Mouse (Mus musculus): ENCODE results near the gene Rbms3. TPM values are rescaled to one million over a fixed set of nuclear protein-coding genes. Genes with fewer than 3 reads are reported as not detected.

Rbms3 gene
- polyA plus RNA-seq, 1 experiment from 2014 or later, result 43.1 TPM

- H3K4me3 ChIP-seq (ENCODE audit: low read length), result no peak overlapping the region
- WGBS, result 86% methylated on average over 1 of the region's 1 CpGs
- no peak overlapping the region for H3K9ac ChIP-seq (ENCODE audit: low read depth, low read length)
- H3K4me1 ChIP-seq (ENCODE audit: control insufficient read depth, insufficient read depth, low read length), result 0 out of 2 replicates have a peak, but pooled peaks cover 6% of the 10 kb centered on the region
- no peaks in the 10 kb centered on the region for H3K36me3 ChIP-seq (ENCODE audit: control insufficient read depth, insufficient read depth, low read length)
- no peak for ATAC-seq
- H3K27ac ChIP-seq (ENCODE audit: low read length), result no peak overlapping the region
- H3K9me3 ChIP-seq (ENCODE audit: control insufficient read depth, low read length), result no peaks in the 10 kb centered on the region
- no peak overlapping the region for H3K4me2 ChIP-seq (ENCODE audit: low read depth, low read length)
- no peaks in the 10 kb centered on the region for H3K27me3 ChIP-seq (replicated peaks; ENCODE audit: control insufficient read depth, insufficient read depth, low read length)
Observed at GRCm38 (mm10) chr9:116817196-116817595, 812.5 kb downstream of the Rbms3 start.

- WGBS, result 63% methylated on average over 10 of the region's 10 CpGs
- no peak for ATAC-seq
Observed at GRCm38 (mm10) chr9:116814495-116815094, 815.1 kb downstream of the Rbms3 start.

GRCm38 (mm10) chr9:116813396-116813795 is 816.3 kb downstream of the Rbms3 start:
- Histone ChIP-seq H3K9me3 (ENCODE audit: control insufficient read depth, low read length) (no peaks in the 10 kb centered on the region), H3K4me3 (ENCODE audit: low read length) (no peak overlapping the region), H3K27me3 (replicated peaks; ENCODE audit: control insufficient read depth, insufficient read depth, low read length) (no peaks in the 10 kb centered on the region), H3K4me2 (ENCODE audit: low read depth, low read length) (no peak overlapping the region), H3K4me1 (ENCODE audit: control insufficient read depth, insufficient read depth, low read length) (0 out of 2 replicates have a peak, but pooled peaks cover 6% of the 10 kb centered on the region), H3K9ac (ENCODE audit: low read depth, low read length) (no peak overlapping the region), H3K36me3 (ENCODE audit: control insufficient read depth, insufficient read depth, low read length) (no peaks in the 10 kb centered on the region), H3K27ac (ENCODE audit: low read length) (no peak overlapping the region; the same call in 1 of the 2 replicates)
- 70% methylated on average over 2 of the region's 2 CpGs for WGBS
- no peak for ATAC-seq

More at GRCm38 (mm10) chr9:116814495-116815094, 815.1 kb downstream of the Rbms3 start:
- Histone ChIP-seq H3K9me3 (ENCODE audit: control insufficient read depth, low read length) (no peaks in the 10 kb centered on the region), H3K27me3 (replicated peaks; ENCODE audit: control insufficient read depth, insufficient read depth, low read length) (no peaks in the 10 kb centered on the region), H3K27ac (ENCODE audit: low read length) (no peak overlapping the region), H3K9ac (ENCODE audit: low read depth, low read length) (no peak overlapping the region), H3K4me1 (ENCODE audit: control insufficient read depth, insufficient read depth, low read length) (0 out of 2 replicates have a peak, but pooled peaks cover 6% of the 10 kb centered on the region), H3K4me3 (ENCODE audit: low read length) (no peak overlapping the region), H3K36me3 (ENCODE audit: control insufficient read depth, insufficient read depth, low read length) (no peaks in the 10 kb centered on the region), H3K4me2 (ENCODE audit: low read depth, low read length) (no peak overlapping the region)

- Histone ChIP-seq H3K27me3 (replicated peaks; ENCODE audit: control insufficient read depth, insufficient read depth, low read length) (no peaks in the 10 kb centered on the region), H3K9ac (ENCODE audit: low read depth, low read length) (no peak overlapping the region), H3K27ac (ENCODE audit: low read length) (no peak overlapping the region), H3K4me3 (ENCODE audit: low read length) (no peak overlapping the region), H3K4me2 (ENCODE audit: low read depth, low read length) (no peak overlapping the region), H3K36me3 (ENCODE audit: control insufficient read depth, insufficient read depth, low read length) (no peaks in the 10 kb centered on the region), H3K4me1 (ENCODE audit: control insufficient read depth, insufficient read depth, low read length) (peaks cover 22% of the 10 kb centered on the region), H3K9me3 (ENCODE audit: control insufficient read depth, low read length) (no peaks in the 10 kb centered on the region)
- 81% methylated on average over 5 of the region's 5 CpGs for WGBS
- ATAC-seq, result no peak
Observed at GRCm38 (mm10) chr9:116809260-116809659, 820.5 kb downstream of the Rbms3 start.

- no peak overlapping the region for H3K9ac ChIP-seq (ENCODE audit: low read depth, low read length)
- H3K36me3 ChIP-seq (ENCODE audit: control insufficient read depth, insufficient read depth, low read length), result no peaks in the 10 kb centered on the region
- no peaks in the 10 kb centered on the region for H3K27me3 ChIP-seq (replicated peaks; ENCODE audit: control insufficient read depth, insufficient read depth, low read length)
- no peaks in the 10 kb centered on the region for H3K9me3 ChIP-seq (ENCODE audit: control insufficient read depth, low read length)
- H3K4me3 ChIP-seq (ENCODE audit: low read length), result no peak overlapping the region
- H3K4me2 ChIP-seq (ENCODE audit: low read depth, low read length), result no peak overlapping the region
- ATAC-seq, result no peak
- H3K4me1 ChIP-seq (ENCODE audit: control insufficient read depth, insufficient read depth, low read length), result peaks cover 19% of the 10 kb centered on the region
- peak overlapping the region; percentile 26 for H3K27ac ChIP-seq (ENCODE audit: low read length)
- WGBS, result 69% methylated on average over 4 of the region's 4 CpGs
Observed at GRCm38 (mm10) chr9:116808401-116808800, 821.3 kb downstream of the Rbms3 start.

- Histone ChIP-seq H3K4me2 (ENCODE audit: low read depth, low read length) (no peak overlapping the region), H3K27me3 (replicated peaks; ENCODE audit: control insufficient read depth, insufficient read depth, low read length) (no peaks in the 10 kb centered on the region), H3K4me3 (ENCODE audit: low read length) (no peak overlapping the region), H3K9ac (ENCODE audit: low read depth, low read length) (no peak overlapping the region), H3K27ac (ENCODE audit: low read length) (peak overlapping the region; percentile 26), H3K4me1 (ENCODE audit: control insufficient read depth, insufficient read depth, low read length) (peaks cover 16% of the 10 kb centered on the region), H3K36me3 (ENCODE audit: control insufficient read depth, insufficient read depth, low read length) (no peaks in the 10 kb centered on the region), H3K9me3 (ENCODE audit: control insufficient read depth, low read length) (no peaks in the 10 kb centered on the region)
- no peak for ATAC-seq
- 42% methylated on average over 16 of the region's 16 CpGs for WGBS
Observed at GRCm38 (mm10) chr9:116807166-116808081, 822.3 kb downstream of the Rbms3 start.

- no peak overlapping the region for H3K27ac ChIP-seq (ENCODE audit: low read length)
- H3K4me2 ChIP-seq (ENCODE audit: low read depth, low read length), result no peak overlapping the region
- no peaks in the 10 kb centered on the region for H3K36me3 ChIP-seq (ENCODE audit: control insufficient read depth, insufficient read depth, low read length)
- no peak overlapping the region for H3K9ac ChIP-seq (ENCODE audit: low read depth, low read length)
- WGBS, result 69% methylated on average over 3 of the region's 3 CpGs
- H3K27me3 ChIP-seq (replicated peaks; ENCODE audit: control insufficient read depth, insufficient read depth, low read length), result no peaks in the 10 kb centered on the region
- no peaks in the 10 kb centered on the region for H3K9me3 ChIP-seq (ENCODE audit: control insufficient read depth, low read length)
- H3K4me1 ChIP-seq (ENCODE audit: control insufficient read depth, insufficient read depth, low read length), result peaks cover 16% of the 10 kb centered on the region
- H3K4me3 ChIP-seq (ENCODE audit: low read length), result no peak overlapping the region
- no peak for ATAC-seq
Observed at GRCm38 (mm10) chr9:116803292-116803731, 826.4 kb downstream of the Rbms3 start.

GRCm38 (mm10) chr9:116802602-116803001 is 827.1 kb downstream of the Rbms3 start:
- Histone ChIP-seq H3K27me3 (replicated peaks; ENCODE audit: control insufficient read depth, insufficient read depth, low read length) (no peaks in the 10 kb centered on the region), H3K27ac (ENCODE audit: low read length) (no peak overlapping the region), H3K9me3 (ENCODE audit: control insufficient read depth, low read length) (no peaks in the 10 kb centered on the region), H3K4me2 (ENCODE audit: low read depth, low read length) (no peak overlapping the region), H3K36me3 (ENCODE audit: control insufficient read depth, insufficient read depth, low read length) (no peaks in the 10 kb centered on the region), H3K4me1 (ENCODE audit: control insufficient read depth, insufficient read depth, low read length) (peaks cover 9% of the 10 kb centered on the region; the same call in 1 of the 2 replicates), H3K4me3 (ENCODE audit: low read length) (no peak overlapping the region), H3K9ac (ENCODE audit: low read depth, low read length) (no peak overlapping the region)
- 64% methylated on average over 7 of the region's 7 CpGs for WGBS
- ATAC-seq, result no peak

- no peak for ATAC-seq
- H3K36me3 ChIP-seq (ENCODE audit: control insufficient read depth, insufficient read depth, low read length), result no peaks in the 10 kb centered on the region
- no peaks in the 10 kb centered on the region for H3K4me1 ChIP-seq (ENCODE audit: control insufficient read depth, insufficient read depth, low read length)
- no peaks in the 10 kb centered on the region for H3K9me3 ChIP-seq (ENCODE audit: control insufficient read depth, low read length)
- 68% methylated on average over 2 of the region's 2 CpGs for WGBS
- no peaks in the 10 kb centered on the region for H3K27me3 ChIP-seq (replicated peaks; ENCODE audit: control insufficient read depth, insufficient read depth, low read length)
- H3K27ac ChIP-seq (ENCODE audit: low read length), result no peak overlapping the region
- no peak overlapping the region for H3K9ac ChIP-seq (ENCODE audit: low read depth, low read length)
- no peak overlapping the region for H3K4me3 ChIP-seq (ENCODE audit: low read length)
- no peak overlapping the region for H3K4me2 ChIP-seq (ENCODE audit: low read depth, low read length)
Observed at GRCm38 (mm10) chr9:116795240-116795955, 834.3 kb downstream of the Rbms3 start.
